ENCODE assay signal across 39 mouse cellular contexts in genomic region chr5:116036465-116036864, GRCm38 (mm10). TPM values are rescaled to one million over a fixed set of nuclear protein-coding genes. Genes with fewer than 3 reads are reported as not detected.
A peak's percentile ranks its signal among the peaks of the same experiment; 100 is the strongest.
DNase-seq lines count a peak whose midpoint lies in the region; ATAC-seq and TF ChIP-seq lines count a peak whose summit lies in the region.
"Had no signal": no experiment of that assay in that cellular context is flagged by ENCODE, and none has a peak within 500 bp of the region (broad histone marks: within the 10 kb centered on the region; RNA-seq: fewer than 3 reads in every experiment).

No protein-coding gene starts in this region.

- H3K4me3 ChIP-seq in embryonic facial prominence, embryonic 14.5 days (ENCODE audit: low read depth, low read length): no peak overlapping the region
- no peak overlapping the region for H3K4me3 ChIP-seq in embryonic facial prominence, embryonic 10.5 days
- H3K4me3 ChIP-seq in ES-Bruce4 (ENCODE audit: low read depth, low read length): no peak overlapping the region; the same call in 1 of the 2 replicates
- H3K4me3 ChIP-seq in limb, embryonic 14.5 days (replicated peaks; ENCODE audit: low read length): no peak overlapping the region
- no peak overlapping the region for H3K4me3 ChIP-seq in forebrain, embryonic 16.5 days (replicated peaks; ENCODE audit: low read length)
- H3K4me3 ChIP-seq: embryonic facial prominence, embryonic 13.5 days; erythroblast, embryonic 14.5 days; forebrain, embryonic 12.5 days; intestine, embryonic 15.5 days; limb, embryonic 13.5 days; liver, embryonic 13.5 days; midbrain, embryonic 15.5 days; neural tube, embryonic 12.5 days; stomach, embryonic 15.5 days had no signal

- intact Hi-C loops in gastrocnemius, postnatal 14 days (cut with DNase I; ENCODE audit: low total_unique reads): loop anchor here (10.0 kb wide), 1 partner anchor 178 kb away; no protein-coding TSS in a partner anchor

- H3K4me1 ChIP-seq in embryonic facial prominence, embryonic 14.5 days (ENCODE audit: control insufficient read depth, insufficient read depth, low read length): no peaks in the 10 kb centered on the region
- peaks cover 17% of the 10 kb centered on the region for H3K4me1 ChIP-seq in embryonic facial prominence, embryonic 10.5 days
- H3K4me1 ChIP-seq in ES-Bruce4 (ENCODE audit: control insufficient read depth, insufficient read depth, low read length): peaks cover 6% of the 10 kb centered on the region
- no peaks in the 10 kb centered on the region for H3K4me1 ChIP-seq in limb, embryonic 14.5 days (ENCODE audit: control insufficient read depth, insufficient read depth, low read length)
- no peaks in the 10 kb centered on the region; the same call in 1 of the 2 replicates for H3K4me1 ChIP-seq in forebrain, embryonic 16.5 days (replicated peaks; ENCODE audit: control insufficient read depth, insufficient read depth, low read length)
- H3K4me1 ChIP-seq: intestine, embryonic 15.5 days; neural tube, embryonic 12.5 days; stomach, embryonic 15.5 days had no signal

- no peak for TF ChIP-seq POLR2A in ES-Bruce4 (IDR thresholded peaks at IDR 0.05; ENCODE audit: insufficient read depth, low read length)
- no peak for TF ChIP-seq POLR2A in limb, embryonic 14.5 days (IDR thresholded peaks at IDR 0.05; ENCODE audit: borderline replicate concordance, extremely low read depth, insufficient read depth, insufficient read length)

- 0 out of 2 replicates have a peak overlapping the region, but pooled peaks have one; percentile 3 for H3K4me2 ChIP-seq in embryonic facial prominence, embryonic 14.5 days (ENCODE audit: low read depth, low read length)
- H3K4me2 ChIP-seq in limb, embryonic 14.5 days (replicated peaks; ENCODE audit: low read depth, low read length, severe bottlenecking): no peak overlapping the region
- no peak overlapping the region for H3K4me2 ChIP-seq in forebrain, embryonic 16.5 days (ENCODE audit: low read length)
- H3K4me2 ChIP-seq: embryonic facial prominence, embryonic 13.5 days; forebrain, embryonic 12.5 days; heart, embryonic 11.5 days; intestine, embryonic 15.5 days; limb, embryonic 13.5 days; liver, embryonic 13.5 days; midbrain, embryonic 15.5 days; neural tube, embryonic 12.5 days; stomach, embryonic 15.5 days had no signal

- H3K9me3 ChIP-seq in embryonic facial prominence, embryonic 14.5 days (ENCODE audit: control insufficient read depth, low read length): no peaks in the 10 kb centered on the region
- H3K9me3 ChIP-seq in embryonic facial prominence, embryonic 10.5 days: no peaks in the 10 kb centered on the region
- H3K9me3 ChIP-seq in ES-Bruce4 (replicated peaks; ENCODE audit: control insufficient read depth, insufficient read depth, low read length, poor library complexity, severe bottlenecking): no peaks in the 10 kb centered on the region
- no peaks in the 10 kb centered on the region for H3K9me3 ChIP-seq in limb, embryonic 14.5 days (ENCODE audit: control insufficient read depth, low read length)
- no peaks in the 10 kb centered on the region for H3K9me3 ChIP-seq in forebrain, embryonic 16.5 days (ENCODE audit: control insufficient read depth, low read length)
- H3K9me3 ChIP-seq: embryonic facial prominence, embryonic 13.5 days; forebrain, embryonic 12.5 days; G1E; intestine, embryonic 15.5 days; limb, embryonic 13.5 days; liver, embryonic 13.5 days; midbrain, embryonic 15.5 days; neural tube, embryonic 12.5 days; stomach, embryonic 15.5 days had no signal

- ATAC-seq in embryonic facial prominence, embryonic 14.5 days (ENCODE audit: low read depth): peak; percentile 62; the same call in 1 of the 2 replicates
- ATAC-seq in limb, embryonic 14.5 days (ENCODE audit: low FRiP score, low read depth): peak; percentile 75
- no peak for ATAC-seq in forebrain, embryonic 16.5 days
- ATAC-seq: hindbrain, embryonic 16.5 days; intestine, embryonic 15.5 days; lung, postnatal 0 days; midbrain, embryonic 15.5 days had no signal

- H3K36me3 ChIP-seq in embryonic facial prominence, embryonic 14.5 days (ENCODE audit: control insufficient read depth, insufficient read depth, low read length): no peaks in the 10 kb centered on the region
- H3K36me3 ChIP-seq in embryonic facial prominence, embryonic 10.5 days (replicated peaks): no peaks in the 10 kb centered on the region
- no peaks in the 10 kb centered on the region for H3K36me3 ChIP-seq in ES-Bruce4 (ENCODE audit: control insufficient read depth, insufficient read depth, low read length, poor library complexity, severe bottlenecking)
- no peaks in the 10 kb centered on the region for H3K36me3 ChIP-seq in limb, embryonic 14.5 days (ENCODE audit: control insufficient read depth, insufficient read depth, low read length)
- no peaks in the 10 kb centered on the region for H3K36me3 ChIP-seq in forebrain, embryonic 16.5 days (ENCODE audit: control insufficient read depth, insufficient read depth)
- H3K36me3 ChIP-seq: embryonic facial prominence, embryonic 13.5 days; forebrain, embryonic 12.5 days; G1E; intestine, embryonic 15.5 days; limb, embryonic 13.5 days; liver, embryonic 13.5 days; midbrain, embryonic 15.5 days; neural tube, embryonic 12.5 days; stomach, embryonic 15.5 days had no signal

- WGBS in embryonic facial prominence, embryonic 14.5 days: 64% methylated on average over 16 of the region's 16 CpGs
- WGBS in embryonic facial prominence, embryonic 10.5 days: 59% methylated on average over 16 of the region's 16 CpGs
- WGBS in limb, embryonic 14.5 days: 64% methylated on average over 16 of the region's 16 CpGs
- WGBS in forebrain, embryonic 16.5 days: 47% methylated on average over 16 of the region's 16 CpGs

- no peak overlapping the region for H3K9ac ChIP-seq in embryonic facial prominence, embryonic 14.5 days (ENCODE audit: low read depth, low read length)
- 0 out of 2 replicates have a peak overlapping the region, but pooled peaks have one; percentile 21 for H3K9ac ChIP-seq in ES-Bruce4 (ENCODE audit: low read depth, poor library complexity, severe bottlenecking)
- H3K9ac ChIP-seq in limb, embryonic 14.5 days (ENCODE audit: low read depth, low read length, severe bottlenecking): no peak overlapping the region
- no peak overlapping the region for H3K9ac ChIP-seq in forebrain, embryonic 16.5 days (replicated peaks; ENCODE audit: low read depth, low read length)
- H3K9ac ChIP-seq: embryonic facial prominence, embryonic 13.5 days; forebrain, embryonic 12.5 days; intestine, embryonic 15.5 days; limb, embryonic 13.5 days; liver, embryonic 13.5 days; midbrain, embryonic 15.5 days; neural tube, embryonic 12.5 days; stomach, embryonic 15.5 days had no signal

- no peak overlapping the region for H3K27ac ChIP-seq in embryonic facial prominence, embryonic 14.5 days (replicated peaks; ENCODE audit: low read depth, low read length)
- no peak overlapping the region for H3K27ac ChIP-seq in embryonic facial prominence, embryonic 10.5 days (replicated peaks)
- H3K27ac ChIP-seq in ES-Bruce4 (ENCODE audit: insufficient read depth, low read length): no peak overlapping the region
- no peak overlapping the region for H3K27ac ChIP-seq in limb, embryonic 14.5 days (replicated peaks; ENCODE audit: low read depth, low read length)
- no peak overlapping the region for H3K27ac ChIP-seq in forebrain, embryonic 16.5 days (ENCODE audit: low read length)
- H3K27ac ChIP-seq: embryonic facial prominence, embryonic 13.5 days; forebrain, embryonic 12.5 days; intestine, embryonic 15.5 days; limb, embryonic 13.5 days; liver, embryonic 13.5 days; midbrain, embryonic 15.5 days; neural tube, embryonic 12.5 days; stomach, embryonic 15.5 days had no signal

- no peaks in the 10 kb centered on the region for H3K27me3 ChIP-seq in embryonic facial prominence, embryonic 14.5 days (replicated peaks; ENCODE audit: control insufficient read depth, insufficient read depth, low read length)
- peaks cover 25% of the 10 kb centered on the region; the same call in 1 of the 2 replicates for H3K27me3 ChIP-seq in embryonic facial prominence, embryonic 10.5 days (replicated peaks; ENCODE audit: low read depth, poor library complexity, severe bottlenecking)
- no peaks in the 10 kb centered on the region for H3K27me3 ChIP-seq in ES-Bruce4 (ENCODE audit: control insufficient read depth, insufficient read depth, low read length, poor library complexity, severe bottlenecking)
- H3K27me3 ChIP-seq in limb, embryonic 14.5 days (ENCODE audit: control insufficient read depth, insufficient read depth, low read length): no peaks in the 10 kb centered on the region
- H3K27me3 ChIP-seq in forebrain, embryonic 16.5 days (replicated peaks; ENCODE audit: control insufficient read depth, insufficient read depth, low read length): no peaks in the 10 kb centered on the region
- H3K27me3 ChIP-seq: midbrain, embryonic 15.5 days had no signal

- no peak for TF ChIP-seq EP300 in ES-Bruce4 (IDR thresholded peaks at IDR 0.05; ENCODE audit: insufficient read depth, low read depth, low read length)

- TF ChIP-seq CTCF in ES-Bruce4 (IDR thresholded peaks at IDR 0.05; ENCODE audit: low read depth, low read length): no peak

- peak; percentile 78 for DNase-seq in embryonic facial prominence, embryonic 14.5 days (ENCODE audit: low spot score)
- no peak for DNase-seq in embryonic facial prominence, embryonic 10.5 days (ENCODE audit: low spot score)
- peak; percentile 69 for DNase-seq in gastrocnemius, postnatal 14 days
- DNase-seq in limb, embryonic 14.5 days (ENCODE audit: low spot score): peak; percentile 50
- no peak for DNase-seq in thymus, postnatal 36 days
- DNase-seq in cerebellum, adult 9-10 months: no peak
- DNase-seq: adrenal gland, adult 8-10 months; cerebellum, adult 9-11 months; embryo, embryonic 11 days; heart, adult 11 months; heart, postnatal 4 days; kidney, adult 2 months; kidney, postnatal 36 days; liver, embryonic 13.5 days; lung, adult 18-20 months; lung, postnatal 4 days had no signal

RNA-seq across cellular contexts. Expression of gene Prkab1, which starts 12.2 kb away (rescaled TPM):
- polyA plus RNA-seq in embryonic facial prominence, embryonic 14.5 days (2014; fragmentation: Nextera tagmentation; extraction: Ambion mirVana): 49.9 and 61.4 TPM in 2 replicates
- 77.1 and 79.2 TPM in 2 replicates for polyA plus RNA-seq in embryonic facial prominence, embryonic 10.5 days (2016; fragmentation: Nextera tagmentation; extraction: Ambion mirVana)
- 27.7 and 32.8 TPM in 2 replicates for polyA plus RNA-seq in ES-Bruce4 (2011; ENCODE audit: insufficient read depth, insufficient read length, low read depth, missing spikeins)
- total RNA-seq in gastrocnemius, postnatal 14 days (2021): 10 to 100 TPM; 13.1 to 14.1 TPM
- polyA plus RNA-seq in limb, embryonic 14.5 days (2012; rRNA removed): 89.2 and 111 TPM in 2 replicates
- polyA plus RNA-seq in limb, embryonic 14.5 days (2014; fragmentation: Nextera tagmentation; extraction: Ambion mirVana): 62.6 and 66.7 TPM in 2 replicates
- 53.4 and 55.5 TPM in 2 replicates for polyA plus RNA-seq in forebrain, embryonic 16.5 days (2015; fragmentation: Nextera tagmentation; extraction: Ambion mirVana)

RNA-seq across cellular contexts. Expression of gene Tmem233, which starts 46.6 kb away (rescaled TPM):
- polyA plus RNA-seq in embryonic facial prominence, embryonic 14.5 days (2014; fragmentation: Nextera tagmentation; extraction: Ambion mirVana): 0.10 and 0.26 TPM in 2 replicates
- polyA plus RNA-seq in embryonic facial prominence, embryonic 10.5 days (2016; fragmentation: Nextera tagmentation; extraction: Ambion mirVana): not detected in 2 replicates
- polyA plus RNA-seq in ES-Bruce4 (2011; ENCODE audit: insufficient read depth, insufficient read length, low read depth, missing spikeins): not detected in 2 replicates
- 10 to 100 TPM; 54.1 to 75.2 TPM for total RNA-seq in gastrocnemius, postnatal 14 days (2021)
- polyA plus RNA-seq in limb, embryonic 14.5 days (2012; rRNA removed): 0.09 and 0.33 TPM in 2 replicates
- polyA plus RNA-seq in limb, embryonic 14.5 days (2014; fragmentation: Nextera tagmentation; extraction: Ambion mirVana): not detected in 2 replicates
- polyA plus RNA-seq in forebrain, embryonic 16.5 days (2015; fragmentation: Nextera tagmentation; extraction: Ambion mirVana): not detected in 2 replicates
- total RNA-seq: adrenal gland, adult 8-10 months; CH12.LX; heart, postnatal 4 days; layer of hippocampus, adult 8-10 months; layer of hippocampus, postnatal 25 days; left cerebral cortex, postnatal 10 days; megakaryocyte-erythroid progenitor cell, adult 5-6 weeks had no signal
- polyA plus RNA-seq: C2C12; embryonic facial prominence, embryonic 13.5 days; erythroblast, embryonic 14.5 days; forebrain, embryonic 12.5 days; G1E; heart, embryonic 11.5 days; heart, postnatal 0 days; hindbrain, embryonic 16.5 days; intestine, embryonic 15.5 days; kidney, embryonic 16.5 days; limb, embryonic 13.5 days; liver, embryonic 13.5 days; midbrain, embryonic 15.5 days; neural tube, embryonic 12.5 days; small intestine, adult 2 months; stomach, embryonic 15.5 days had no signal

Comparison
In these comparisons a context has a peak if more than half of its experiments do, and no peak if none do; other contexts are left out.
1. DNase-seq: peak in embryonic facial prominence, embryonic 14.5 days (single experiment), gastrocnemius, postnatal 14 days (single experiment) and limb, embryonic 14.5 days (single experiment); none in embryonic facial prominence, embryonic 10.5 days (single experiment), thymus, postnatal 36 days (0 of 2) and cerebellum, adult 9-10 months (single experiment).